Mouse (Mus musculus): ENCODE results near the gene Zhx3. TPM values are rescaled to one million over a fixed set of nuclear protein-coding genes. Genes with fewer than 3 reads are reported as not detected.

Zhx3 gene
- polyA plus RNA-seq, 1 experiment from 2014 or later = 15.5 TPM

DNA sequence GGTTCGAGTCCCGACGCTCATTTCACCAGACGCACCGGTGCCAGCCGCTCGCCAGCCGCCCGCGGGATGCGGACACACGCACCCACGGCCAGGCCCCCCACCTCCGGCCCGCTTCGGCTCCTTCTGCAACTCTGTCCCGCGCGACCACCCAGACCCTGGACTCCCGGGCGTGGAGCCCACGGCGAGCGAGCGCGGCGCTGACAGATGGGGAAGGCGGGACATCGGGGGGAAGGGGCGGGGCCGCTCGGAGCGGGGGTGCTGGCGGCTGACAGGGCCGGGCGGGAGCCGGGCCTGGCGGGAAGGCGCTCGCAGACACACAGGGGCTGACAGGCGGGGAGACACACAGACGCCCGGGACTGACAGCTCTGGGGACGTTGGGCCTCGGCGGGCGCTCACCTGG is 403 bp downstream of the Zhx3 start:
- 0 out of 2 replicates have a peak, but pooled peaks cover 7% of the 10 kb centered on the region for H3K4me1 ChIP-seq (ENCODE audit: control insufficient read depth, insufficient read depth, low read length)
- peak overlapping the region; percentile 53 for H3K4me2 ChIP-seq (ENCODE audit: low read depth, low read length)
- H3K36me3 ChIP-seq (ENCODE audit: control insufficient read depth, insufficient read depth, low read length) = no peaks in the 10 kb centered on the region
- under 1% methylated on average over 44 of the region's 47 CpGs for WGBS
- peak overlapping the region; percentile 96 for H3K9ac ChIP-seq (replicated peaks; ENCODE audit: low read depth, low read length)
- no peaks in the 10 kb centered on the region; the same call in 1 of the 2 replicates for H3K9me3 ChIP-seq (ENCODE audit: control insufficient read depth, low read length)
- H3K27ac ChIP-seq (ENCODE audit: low read depth, low read length) = peak overlapping the region; percentile 98
- no peaks in the 10 kb centered on the region for H3K27me3 ChIP-seq (ENCODE audit: control insufficient read depth, insufficient read depth, low read length)
- ATAC-seq (ENCODE audit: low read depth) = peak; percentile 92
- H3K4me3 ChIP-seq (ENCODE audit: low read depth, low read length) = peak overlapping the region; percentile 82

DNA sequence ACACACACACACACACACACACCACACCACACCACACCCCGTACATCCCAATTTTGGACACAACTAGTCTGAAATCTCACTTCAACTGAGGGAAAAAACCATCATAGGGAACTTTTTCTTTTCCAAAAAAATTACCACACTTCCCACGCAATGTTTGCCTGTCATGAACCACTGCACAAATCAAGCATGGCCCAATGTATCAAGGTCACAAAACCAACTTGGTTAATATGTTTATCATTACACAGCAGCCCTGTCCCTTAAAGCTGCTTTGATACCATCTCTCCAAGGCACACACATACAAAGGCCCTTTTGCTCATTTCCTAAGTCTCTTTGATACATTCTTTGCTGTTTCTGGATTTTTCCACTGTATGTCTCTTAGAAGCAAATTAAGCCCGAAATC is 1.5 kb downstream of the Zhx3 start:
- 85% methylated on average over 3 of the region's 3 CpGs for WGBS
- Histone ChIP-seq H3K9ac (replicated peaks; ENCODE audit: low read depth, low read length) (no peak overlapping the region), H3K27ac (ENCODE audit: low read depth, low read length) (no peak overlapping the region), H3K4me1 (ENCODE audit: control insufficient read depth, insufficient read depth, low read length) (0 out of 2 replicates have a peak, but pooled peaks cover 7% of the 10 kb centered on the region), H3K4me2 (ENCODE audit: low read depth, low read length) (peak overlapping the region; percentile 35; the same call in 1 of the 2 replicates), H3K36me3 (ENCODE audit: control insufficient read depth, insufficient read depth, low read length) (no peaks in the 10 kb centered on the region), H3K27me3 (ENCODE audit: control insufficient read depth, insufficient read depth, low read length) (no peaks in the 10 kb centered on the region), H3K9me3 (ENCODE audit: control insufficient read depth, low read length) (no peaks in the 10 kb centered on the region; the same call in 1 of the 2 replicates), H3K4me3 (ENCODE audit: low read depth, low read length) (peak overlapping the region; percentile 7; the same call in 1 of the 2 replicates)
- ATAC-seq (ENCODE audit: low read depth) = no peak

DNA sequence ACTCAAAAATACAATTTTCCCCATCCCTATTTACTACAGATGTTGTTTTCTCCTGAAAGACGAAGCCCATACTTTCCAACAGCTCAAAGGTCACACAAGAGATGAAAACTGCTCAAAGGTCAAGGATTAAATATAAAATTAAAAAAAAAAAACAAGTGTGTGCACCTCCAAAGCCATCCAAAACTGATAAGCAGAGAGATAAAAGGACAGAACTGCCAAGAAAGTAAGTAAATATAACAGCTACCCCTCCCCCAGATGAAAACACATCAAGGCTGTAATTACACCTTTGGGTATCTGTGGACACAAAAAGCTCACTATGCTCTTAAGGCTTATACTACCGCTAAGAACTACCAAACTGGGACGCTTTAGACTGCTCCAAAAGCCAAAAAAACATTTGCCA is 3.4 kb downstream of the Zhx3 start:
- H3K9me3 ChIP-seq (ENCODE audit: control insufficient read depth, low read length) = no peaks in the 10 kb centered on the region
- no peaks in the 10 kb centered on the region for H3K27me3 ChIP-seq (ENCODE audit: control insufficient read depth, insufficient read depth, low read length)
- H3K4me1 ChIP-seq (ENCODE audit: control insufficient read depth, insufficient read depth, low read length) = 0 out of 2 replicates have a peak, but pooled peaks cover 7% of the 10 kb centered on the region
- WGBS = 76% methylated on average over 3 of the region's 3 CpGs
- no peak overlapping the region for H3K4me3 ChIP-seq (ENCODE audit: low read depth, low read length)
- no peak overlapping the region for H3K9ac ChIP-seq (replicated peaks; ENCODE audit: low read depth, low read length)
- H3K27ac ChIP-seq (ENCODE audit: low read depth, low read length) = no peak overlapping the region
- ATAC-seq (ENCODE audit: low read depth) = no peak
- H3K36me3 ChIP-seq (ENCODE audit: control insufficient read depth, insufficient read depth, low read length) = no peaks in the 10 kb centered on the region
- no peak overlapping the region for H3K4me2 ChIP-seq (ENCODE audit: low read depth, low read length)

DNA sequence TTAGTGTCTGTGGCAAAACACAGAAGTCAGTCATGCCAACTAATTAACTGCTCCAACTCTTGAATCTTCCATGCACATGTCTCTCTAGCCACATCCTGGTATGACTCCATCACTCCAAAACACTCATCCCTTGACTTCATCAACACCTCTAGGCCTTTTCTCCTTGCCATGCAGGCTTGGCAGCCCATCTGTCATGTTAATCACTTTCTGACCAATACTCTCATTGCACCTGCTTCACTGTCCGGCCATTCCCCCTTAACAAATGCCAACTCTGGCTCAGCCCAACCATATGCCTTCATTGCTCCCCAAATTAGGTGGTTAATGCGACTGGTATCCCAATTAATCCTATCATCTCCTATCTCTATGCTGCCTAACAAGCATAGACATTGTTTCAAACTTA is 7.5 kb downstream of the Zhx3 start:
- no peaks in the 10 kb centered on the region for H3K36me3 ChIP-seq (ENCODE audit: control insufficient read depth, insufficient read depth, low read length)
- ATAC-seq (ENCODE audit: low read depth) = no peak
- WGBS = 68% methylated on average over 2 of the region's 2 CpGs
- H3K9me3 ChIP-seq (ENCODE audit: control insufficient read depth, low read length) = no peaks in the 10 kb centered on the region
- H3K4me1 ChIP-seq (ENCODE audit: control insufficient read depth, insufficient read depth, low read length) = 0 out of 2 replicates have a peak, but pooled peaks cover 4% of the 10 kb centered on the region
- no peak overlapping the region for H3K9ac ChIP-seq (replicated peaks; ENCODE audit: low read depth, low read length)
- no peak overlapping the region for H3K4me2 ChIP-seq (ENCODE audit: low read depth, low read length)
- H3K27me3 ChIP-seq (ENCODE audit: control insufficient read depth, insufficient read depth, low read length) = no peaks in the 10 kb centered on the region
- H3K4me3 ChIP-seq (ENCODE audit: low read depth, low read length) = no peak overlapping the region
- H3K27ac ChIP-seq (ENCODE audit: low read depth, low read length) = no peak overlapping the region

DNA sequence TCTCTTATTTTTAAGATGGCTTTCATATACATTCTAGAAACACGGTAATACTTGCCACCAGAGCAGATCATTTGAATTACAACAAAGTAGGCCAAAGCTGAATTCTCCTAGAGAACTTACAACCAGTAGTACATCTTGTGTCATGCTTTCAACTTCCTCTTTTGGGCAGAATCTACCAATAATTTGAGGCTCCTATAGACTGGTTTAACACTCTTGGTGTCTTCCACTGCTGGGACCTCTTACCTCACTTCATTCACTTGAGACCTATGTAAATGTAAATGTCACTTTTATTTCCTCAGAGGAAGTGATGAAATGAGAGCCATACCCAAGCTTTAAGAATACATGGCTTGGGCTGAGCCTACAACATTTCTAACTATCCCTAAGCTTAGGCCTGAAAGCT is 8.7 kb downstream of the Zhx3 start:
- Histone ChIP-seq H3K9me3 (ENCODE audit: control insufficient read depth, low read length) (no peaks in the 10 kb centered on the region), H3K27ac (ENCODE audit: low read depth, low read length) (no peak overlapping the region), H3K4me2 (ENCODE audit: low read depth, low read length) (no peak overlapping the region), H3K9ac (replicated peaks; ENCODE audit: low read depth, low read length) (no peak overlapping the region), H3K4me1 (ENCODE audit: control insufficient read depth, insufficient read depth, low read length) (no peaks in the 10 kb centered on the region), H3K4me3 (ENCODE audit: low read depth, low read length) (no peak overlapping the region), H3K36me3 (ENCODE audit: control insufficient read depth, insufficient read depth, low read length) (no peaks in the 10 kb centered on the region), H3K27me3 (ENCODE audit: control insufficient read depth, insufficient read depth, low read length) (no peaks in the 10 kb centered on the region)
- ATAC-seq (ENCODE audit: low read depth) = no peak
- 89% methylated on average over 1 of the region's 1 CpGs for WGBS

DNA sequence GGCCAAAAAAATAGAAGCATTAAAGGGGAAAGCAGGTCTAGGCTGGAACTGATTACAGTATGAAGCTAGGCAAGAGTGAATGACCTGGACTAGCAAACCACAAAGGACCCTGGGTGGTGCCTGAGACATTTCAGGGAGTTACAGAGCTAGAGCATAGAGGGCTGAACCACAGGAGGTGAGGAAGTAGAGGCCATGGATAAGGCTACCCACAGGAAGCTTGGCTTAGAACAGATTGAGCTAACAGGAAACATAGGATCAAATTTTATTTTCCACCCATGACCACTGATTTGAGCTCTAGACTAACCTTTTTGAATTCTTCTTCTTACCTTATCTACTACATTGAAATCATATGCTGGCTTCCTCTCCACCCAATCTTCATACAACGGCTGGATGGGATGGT is 12.4 kb downstream of the Zhx3 start:
- no peaks in the 10 kb centered on the region for H3K36me3 ChIP-seq (ENCODE audit: control insufficient read depth, insufficient read depth, low read length)
- no peak overlapping the region for H3K4me2 ChIP-seq (ENCODE audit: low read depth, low read length)
- WGBS = 93% methylated on average over 1 of the region's 1 CpGs
- no peaks in the 10 kb centered on the region for H3K4me1 ChIP-seq (ENCODE audit: control insufficient read depth, insufficient read depth, low read length)
- ATAC-seq (ENCODE audit: low read depth) = no peak
- H3K9me3 ChIP-seq (ENCODE audit: control insufficient read depth, low read length) = no peaks in the 10 kb centered on the region
- H3K27ac ChIP-seq (ENCODE audit: low read depth, low read length) = no peak overlapping the region
- no peak overlapping the region for H3K9ac ChIP-seq (replicated peaks; ENCODE audit: low read depth, low read length)
- H3K4me3 ChIP-seq (ENCODE audit: low read depth, low read length) = no peak overlapping the region
- no peaks in the 10 kb centered on the region for H3K27me3 ChIP-seq (ENCODE audit: control insufficient read depth, insufficient read depth, low read length)

DNA sequence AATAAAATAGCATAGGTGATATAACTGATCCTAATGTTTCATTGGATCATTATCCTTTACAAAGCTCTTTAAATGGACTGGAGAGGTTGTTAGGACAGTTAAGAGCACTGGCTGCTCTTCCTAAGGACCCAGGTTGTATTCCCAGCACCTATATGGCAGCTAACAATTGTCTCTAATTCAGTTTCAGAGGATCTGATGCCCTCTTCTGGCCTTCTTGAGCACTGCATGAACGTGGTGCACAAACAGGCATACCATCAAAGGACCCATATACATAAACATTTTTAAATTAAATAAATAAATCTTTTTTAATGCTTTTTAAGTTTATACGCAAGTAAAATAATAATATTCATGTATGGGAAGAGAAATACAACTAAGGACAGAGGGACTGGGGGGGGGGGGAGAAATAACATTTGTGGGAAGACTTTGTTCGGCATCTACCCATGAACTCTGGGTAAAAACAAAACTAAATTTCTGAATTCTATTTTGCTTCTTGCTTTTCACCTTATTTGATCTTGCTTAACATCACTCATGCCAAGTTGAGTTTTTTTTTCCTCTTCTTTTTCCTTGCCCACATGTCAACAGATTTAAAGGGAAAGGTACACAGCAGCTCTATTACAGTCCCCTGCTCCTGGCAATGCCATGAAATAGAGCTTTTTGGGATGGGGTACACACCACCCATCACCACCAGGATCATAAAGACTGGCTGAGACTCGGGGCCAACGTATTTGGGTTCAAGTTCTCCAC is 16.3 kb downstream of the Zhx3 start:
- H3K4me3 ChIP-seq (ENCODE audit: low read depth, low read length) = no peak overlapping the region
- no peak for ATAC-seq (ENCODE audit: low read depth)
- WGBS = 74% methylated on average over 5 of the region's 5 CpGs
- H3K9ac ChIP-seq (replicated peaks; ENCODE audit: low read depth, low read length) = no peak overlapping the region
- H3K4me1 ChIP-seq (ENCODE audit: control insufficient read depth, insufficient read depth, low read length) = no peaks in the 10 kb centered on the region
- H3K9me3 ChIP-seq (ENCODE audit: control insufficient read depth, low read length) = no peaks in the 10 kb centered on the region
- H3K36me3 ChIP-seq (ENCODE audit: control insufficient read depth, insufficient read depth, low read length) = no peaks in the 10 kb centered on the region
- H3K27me3 ChIP-seq (ENCODE audit: control insufficient read depth, insufficient read depth, low read length) = no peaks in the 10 kb centered on the region
- no peak overlapping the region for H3K27ac ChIP-seq (ENCODE audit: low read depth, low read length)
- no peak overlapping the region for H3K4me2 ChIP-seq (ENCODE audit: low read depth, low read length)

DNA sequence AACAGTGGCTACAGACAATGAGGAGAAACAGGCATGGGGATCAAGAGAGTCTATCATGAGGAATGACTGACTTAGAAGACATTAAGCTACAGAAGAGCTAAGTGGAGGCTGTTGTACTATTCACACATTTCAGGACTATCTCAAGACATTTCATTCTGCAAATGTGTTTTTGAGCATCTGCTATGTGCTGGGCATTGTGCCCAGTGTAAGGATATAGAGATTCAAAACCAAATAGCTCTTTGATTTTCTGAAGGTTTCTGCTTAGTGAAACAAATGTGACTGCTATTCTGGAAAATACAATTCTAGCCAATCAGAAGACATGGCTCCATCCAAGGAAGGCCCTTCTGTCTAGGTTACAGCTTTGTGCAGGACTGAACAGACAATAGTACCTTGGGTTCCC is 18.1 kb downstream of the Zhx3 start:
- no peak overlapping the region for H3K4me2 ChIP-seq (ENCODE audit: low read depth, low read length)
- H3K9ac ChIP-seq (replicated peaks; ENCODE audit: low read depth, low read length) = no peak overlapping the region
- H3K4me3 ChIP-seq (ENCODE audit: low read depth, low read length) = no peak overlapping the region
- H3K4me1 ChIP-seq (ENCODE audit: control insufficient read depth, insufficient read depth, low read length) = no peaks in the 10 kb centered on the region
- no peak for ATAC-seq (ENCODE audit: low read depth)
- no peaks in the 10 kb centered on the region for H3K9me3 ChIP-seq (ENCODE audit: control insufficient read depth, low read length)
- no peaks in the 10 kb centered on the region for H3K27me3 ChIP-seq (ENCODE audit: control insufficient read depth, insufficient read depth, low read length)
- no peak overlapping the region for H3K27ac ChIP-seq (ENCODE audit: low read depth, low read length)
- no peaks in the 10 kb centered on the region for H3K36me3 ChIP-seq (ENCODE audit: control insufficient read depth, insufficient read depth, low read length)

DNA sequence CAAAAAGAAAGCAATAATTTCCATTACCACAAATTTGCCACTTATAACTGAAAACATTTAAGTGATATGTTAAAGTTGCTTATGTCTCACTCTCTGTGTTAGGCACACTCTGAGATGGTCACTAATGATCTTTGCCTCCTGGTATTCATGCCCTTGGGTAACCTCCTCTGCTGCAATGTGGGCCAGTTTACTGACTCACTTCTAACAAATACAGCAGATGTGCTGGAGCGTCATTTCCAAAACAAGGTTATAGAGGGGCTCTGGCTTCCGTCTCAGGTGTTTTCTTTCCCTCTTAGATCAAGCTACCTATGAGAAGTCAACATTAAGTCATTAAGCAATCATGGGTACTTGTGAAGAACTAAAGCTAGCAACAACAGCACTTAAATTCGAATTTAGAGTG is 22.4 kb downstream of the Zhx3 start:
- H3K9me3 ChIP-seq (ENCODE audit: control insufficient read depth, low read length) = no peaks in the 10 kb centered on the region
- H3K9ac ChIP-seq (replicated peaks; ENCODE audit: low read depth, low read length) = no peak overlapping the region
- H3K36me3 ChIP-seq (ENCODE audit: control insufficient read depth, insufficient read depth, low read length) = no peaks in the 10 kb centered on the region
- no peak overlapping the region for H3K27ac ChIP-seq (ENCODE audit: low read depth, low read length)
- H3K4me1 ChIP-seq (ENCODE audit: control insufficient read depth, insufficient read depth, low read length) = no peaks in the 10 kb centered on the region
- 84% methylated on average over 3 of the region's 3 CpGs for WGBS
- H3K27me3 ChIP-seq (ENCODE audit: control insufficient read depth, insufficient read depth, low read length) = no peaks in the 10 kb centered on the region
- H3K4me2 ChIP-seq (ENCODE audit: low read depth, low read length) = no peak overlapping the region
- H3K4me3 ChIP-seq (ENCODE audit: low read depth, low read length) = no peak overlapping the region
- ATAC-seq (ENCODE audit: low read depth) = no peak

Measured in neural tube, embryonic 14.5 days (tissue).